Mouse (Mus musculus): Measurements from ENCODE around the gene Entpd1.
A peak's percentile ranks its signal among the peaks of the same experiment; 100 is the strongest.

Entpd1 gene

DNA sequence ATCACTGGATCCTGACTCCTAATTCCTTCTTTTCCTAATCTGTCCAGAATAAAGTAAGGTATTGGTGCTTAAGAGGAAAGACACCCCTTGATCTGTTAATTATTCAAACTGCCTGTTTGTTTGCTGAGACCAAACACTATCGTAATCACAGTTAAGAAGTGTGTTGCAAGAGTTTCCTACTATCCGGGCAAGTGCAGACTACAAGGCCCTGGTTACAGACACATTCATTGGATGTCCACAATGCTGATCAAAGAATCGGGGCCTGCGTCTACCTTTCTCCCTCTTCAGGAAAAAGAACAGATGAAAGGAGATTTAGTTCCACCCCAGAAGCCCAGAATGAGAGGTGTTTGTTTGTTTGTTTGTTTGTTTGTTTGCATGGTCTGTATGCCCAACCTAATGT, 116.0 kb downstream of the Entpd1 start:
- DNase-seq: no peak

DNA sequence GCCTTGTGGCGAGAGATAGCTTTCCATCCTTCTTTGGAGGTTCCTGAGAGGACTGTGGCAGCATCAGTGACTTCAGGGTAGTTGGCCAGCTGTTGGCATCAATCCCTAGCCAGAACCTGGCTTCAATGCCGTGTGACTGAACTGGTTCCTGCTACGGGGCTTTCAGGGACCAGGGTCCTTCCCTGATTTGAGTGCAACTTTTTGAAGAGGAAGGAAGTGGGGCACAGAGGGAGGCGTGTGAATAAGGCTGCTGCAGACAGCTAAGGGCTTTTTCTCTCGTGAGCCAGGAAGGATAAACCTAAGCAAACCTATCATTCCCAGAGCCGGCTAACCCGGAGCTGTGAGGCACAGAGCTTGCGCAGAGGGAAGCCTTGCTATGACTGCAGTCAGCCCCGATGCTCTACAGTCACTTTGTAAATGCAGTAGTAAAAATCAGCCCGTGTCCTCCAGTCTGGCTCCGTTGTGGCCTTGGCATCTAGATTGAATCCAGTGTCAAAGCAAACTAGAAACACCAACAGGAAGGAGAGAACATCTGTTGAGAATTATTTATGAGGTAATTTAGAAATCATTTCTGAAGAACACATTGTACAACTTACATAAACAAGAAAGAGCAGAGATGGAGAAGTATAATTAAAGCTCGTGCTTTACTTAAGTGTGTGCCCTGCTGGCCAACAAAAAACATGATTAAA, 116.7 kb downstream of the Entpd1 start:
- peak in 1 of 2 experiments; percentile 37 for DNase-seq

DNA sequence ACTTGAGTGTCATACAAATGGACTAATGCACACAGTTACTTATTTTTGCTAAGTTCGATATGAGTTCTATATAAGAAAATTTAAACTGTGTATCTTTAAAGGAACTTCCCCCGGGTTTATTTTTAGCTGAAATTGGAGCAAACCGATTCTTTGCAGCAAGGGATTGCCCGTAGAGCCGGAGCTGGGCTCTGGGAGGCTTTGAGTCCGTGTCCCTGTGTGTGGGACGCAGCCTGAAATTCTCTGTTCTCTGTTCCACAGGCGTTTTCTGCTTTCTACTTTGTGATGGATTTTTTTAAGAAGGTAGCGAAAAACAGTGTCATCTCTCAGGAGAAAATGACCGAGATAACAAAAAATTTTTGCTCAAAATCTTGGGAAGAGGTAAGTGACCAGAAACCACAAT, 121.2 kb downstream of the Entpd1 start:
- DNase-seq: no peak

DNA sequence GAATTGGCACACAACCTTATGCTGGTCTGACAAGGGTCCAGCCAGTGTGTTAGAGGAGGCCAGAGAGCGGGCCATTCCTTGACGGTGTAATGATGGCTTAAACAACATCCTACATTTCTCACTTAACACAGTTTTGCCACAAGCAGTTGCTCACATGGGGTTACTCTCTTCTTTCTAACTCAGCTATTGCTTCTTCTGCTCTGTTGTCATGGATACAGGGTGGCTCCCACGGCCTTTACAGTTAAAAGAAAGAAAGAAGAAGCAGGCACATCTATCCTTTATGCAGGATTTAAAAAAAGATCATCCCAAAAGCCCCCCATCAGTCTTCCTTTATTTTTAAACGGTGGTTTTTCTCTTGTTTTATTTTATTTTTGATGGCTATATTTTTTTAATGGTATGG, 121.7 kb downstream of the Entpd1 start:
- DNase-seq: no peak

DNA sequence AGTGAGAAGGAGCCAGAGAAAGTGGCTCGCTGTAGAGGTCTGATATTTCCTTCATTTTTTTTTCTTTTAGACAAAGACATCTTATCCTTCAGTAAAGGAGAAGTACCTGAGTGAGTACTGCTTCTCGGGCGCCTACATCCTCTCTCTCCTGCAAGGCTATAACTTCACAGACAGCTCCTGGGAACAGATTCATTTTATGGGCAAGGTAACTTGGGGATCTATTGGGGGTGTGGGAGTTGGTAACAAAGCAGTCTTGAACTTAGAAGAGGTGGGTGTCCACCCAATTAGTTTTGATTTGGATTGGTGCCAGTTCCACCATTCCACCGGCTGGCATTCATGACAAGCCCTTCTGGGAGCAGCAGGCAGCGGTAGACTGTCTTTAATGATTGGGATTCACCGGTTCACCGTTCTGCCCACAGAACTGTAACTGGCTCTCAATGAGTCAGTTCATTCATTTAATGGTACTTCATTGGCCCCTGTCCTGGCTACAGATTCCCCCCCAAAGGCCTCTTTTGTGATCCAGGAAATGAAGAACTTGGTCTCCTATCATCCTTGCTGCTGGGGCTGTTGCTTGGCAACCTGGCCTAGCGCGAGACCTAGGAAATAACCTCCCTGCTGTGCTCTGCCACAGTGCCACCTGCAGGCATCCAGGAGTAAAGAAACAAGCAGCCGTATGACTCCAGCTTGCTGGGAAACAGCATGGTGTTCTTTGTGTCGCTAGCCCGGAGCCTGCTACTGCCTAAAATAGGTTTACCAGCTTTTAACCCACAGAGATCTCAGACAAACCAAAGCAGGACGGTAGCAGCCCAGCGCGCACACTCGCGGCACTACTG, 124.7 kb downstream of the Entpd1 start:
- peak; percentile 79 to 80 for DNase-seq

DNA sequence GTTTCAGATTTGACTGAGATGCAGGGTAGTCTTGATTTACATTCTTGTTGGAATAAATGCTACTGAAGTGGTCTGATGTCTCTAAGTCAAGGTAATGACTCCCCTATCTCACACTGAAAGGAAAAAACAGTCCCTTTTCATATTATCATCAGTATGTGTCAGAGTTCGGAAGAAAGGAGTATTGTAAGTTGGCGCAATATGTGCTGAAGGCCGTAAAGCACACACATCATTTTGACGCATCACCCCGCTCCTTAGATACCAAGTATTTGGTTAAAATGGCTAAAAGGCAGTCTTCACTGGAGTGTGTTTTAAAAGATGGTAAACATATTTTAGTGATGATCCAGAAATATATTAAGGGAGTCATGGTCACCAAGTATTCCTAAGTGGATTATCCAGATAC, 125.4 kb downstream of the Entpd1 start:
- DNase-seq: no peak

DNA sequence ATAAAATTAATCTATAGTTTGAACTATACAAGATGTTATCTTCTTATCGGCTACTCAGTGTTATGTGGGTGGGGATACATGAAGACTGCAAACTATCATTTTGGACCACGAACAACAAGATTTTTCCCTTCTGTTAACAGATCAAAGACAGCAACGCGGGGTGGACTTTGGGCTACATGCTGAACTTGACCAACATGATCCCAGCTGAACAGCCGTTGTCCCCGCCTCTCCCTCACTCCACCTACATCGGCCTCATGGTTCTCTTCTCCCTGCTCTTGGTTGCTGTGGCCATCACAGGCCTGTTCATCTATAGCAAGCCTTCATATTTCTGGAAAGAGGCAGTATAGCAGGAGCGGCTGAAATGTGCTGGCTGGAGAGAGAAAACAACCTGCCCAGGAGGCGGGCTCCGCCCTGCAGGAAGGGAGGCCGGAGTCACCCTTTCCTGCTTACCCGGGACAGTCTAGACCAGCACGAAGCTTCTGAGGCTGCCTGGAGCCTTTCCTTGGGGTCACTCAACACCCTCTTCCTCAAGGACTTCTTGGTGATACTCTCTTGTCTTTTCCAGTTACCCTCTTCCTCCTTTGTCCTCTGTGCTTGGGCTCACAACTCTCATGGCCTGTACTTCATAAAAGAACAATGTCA, 126.6 kb downstream of the Entpd1 start:
- no peak for DNase-seq

DNA sequence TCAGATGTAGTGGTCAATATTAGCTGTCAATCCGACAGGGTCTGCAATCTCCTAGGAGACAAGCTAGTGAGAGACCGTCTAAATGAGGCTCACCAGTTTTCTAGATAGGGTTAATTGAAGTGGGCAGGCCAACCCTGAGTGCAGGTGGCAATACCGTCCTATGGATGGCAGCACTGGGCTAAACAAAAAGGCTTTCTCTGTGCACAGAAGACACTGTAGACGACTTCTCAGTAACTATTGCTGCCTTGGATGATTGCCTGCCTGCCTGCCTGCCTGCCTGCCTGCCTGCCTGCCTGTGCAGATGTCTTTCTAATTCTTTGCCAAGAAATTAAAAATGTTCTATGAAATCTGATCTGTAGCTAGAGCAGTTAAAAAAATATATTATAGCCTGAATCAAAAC, 134.4 kb downstream of the Entpd1 start:
- no peak for DNase-seq

DNA sequence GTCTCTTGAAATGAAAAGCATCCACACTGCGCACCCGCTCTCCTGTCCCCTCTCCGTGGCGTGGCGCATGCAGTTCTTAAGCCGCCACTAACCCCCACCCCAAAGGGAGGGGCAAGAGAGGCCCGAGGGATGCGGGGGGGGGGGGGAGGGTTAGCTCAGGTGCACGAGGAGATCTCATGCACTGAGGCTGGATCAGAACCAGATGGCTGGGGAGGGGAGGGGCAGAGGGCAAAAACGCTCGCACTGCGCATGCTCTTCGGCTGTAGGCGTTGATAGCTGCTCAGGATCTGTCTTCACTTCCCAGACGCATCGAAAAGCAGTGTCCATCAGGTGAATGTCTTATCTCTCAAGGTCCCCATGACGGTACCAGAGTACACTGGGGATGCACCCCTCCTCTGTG, 136.4 kb downstream of the Entpd1 start, which contains the start of gene Cc2d2b:
Gene Cc2d2b (plus strand): TSS at position 195 of the 400 bp plus-strand sequence.
- DNase-seq: no peak

DNA sequence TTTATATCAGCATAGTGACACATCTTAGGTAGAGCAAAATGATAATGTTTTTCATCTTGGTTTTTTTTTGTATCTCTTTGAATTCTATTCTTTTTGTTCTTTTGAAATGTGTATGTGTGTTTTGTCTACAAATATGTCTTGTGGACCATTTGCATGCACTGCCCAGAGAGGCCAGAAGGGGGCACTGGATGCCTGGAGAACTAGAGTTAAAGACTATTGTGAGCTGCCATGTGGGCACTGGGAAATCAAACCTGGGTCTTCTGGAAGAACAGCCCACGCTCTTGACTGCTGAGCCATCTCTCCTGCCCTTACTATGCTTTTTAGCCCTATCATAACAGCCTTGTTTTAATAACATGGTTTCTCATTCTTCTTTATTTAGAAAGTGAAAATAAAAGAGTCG, 142.1 kb downstream of the Entpd1 start:
- DNase-seq: peak in 1 of 2 experiments; percentile 65

DNA sequence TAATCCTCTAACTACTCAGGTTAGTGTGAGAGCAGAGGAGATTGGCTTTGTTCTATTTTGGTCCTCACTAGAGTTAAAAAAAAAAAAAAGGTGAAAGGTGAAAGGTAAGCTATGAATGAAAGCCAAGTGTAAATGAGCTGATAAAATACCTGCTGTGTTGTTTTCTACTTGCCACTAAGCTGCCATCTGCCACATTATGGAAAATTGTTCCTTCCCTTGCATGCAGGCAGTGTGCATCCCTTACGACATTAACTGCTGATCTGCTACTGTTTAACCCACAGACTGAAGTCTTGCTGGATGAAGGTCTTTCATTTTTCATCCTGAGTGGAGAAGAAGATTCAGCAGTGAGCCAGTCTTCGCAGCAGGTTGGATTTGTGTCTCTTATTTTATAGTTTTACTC, 147.9 kb downstream of the Entpd1 start:
- no peak for DNase-seq

DNA sequence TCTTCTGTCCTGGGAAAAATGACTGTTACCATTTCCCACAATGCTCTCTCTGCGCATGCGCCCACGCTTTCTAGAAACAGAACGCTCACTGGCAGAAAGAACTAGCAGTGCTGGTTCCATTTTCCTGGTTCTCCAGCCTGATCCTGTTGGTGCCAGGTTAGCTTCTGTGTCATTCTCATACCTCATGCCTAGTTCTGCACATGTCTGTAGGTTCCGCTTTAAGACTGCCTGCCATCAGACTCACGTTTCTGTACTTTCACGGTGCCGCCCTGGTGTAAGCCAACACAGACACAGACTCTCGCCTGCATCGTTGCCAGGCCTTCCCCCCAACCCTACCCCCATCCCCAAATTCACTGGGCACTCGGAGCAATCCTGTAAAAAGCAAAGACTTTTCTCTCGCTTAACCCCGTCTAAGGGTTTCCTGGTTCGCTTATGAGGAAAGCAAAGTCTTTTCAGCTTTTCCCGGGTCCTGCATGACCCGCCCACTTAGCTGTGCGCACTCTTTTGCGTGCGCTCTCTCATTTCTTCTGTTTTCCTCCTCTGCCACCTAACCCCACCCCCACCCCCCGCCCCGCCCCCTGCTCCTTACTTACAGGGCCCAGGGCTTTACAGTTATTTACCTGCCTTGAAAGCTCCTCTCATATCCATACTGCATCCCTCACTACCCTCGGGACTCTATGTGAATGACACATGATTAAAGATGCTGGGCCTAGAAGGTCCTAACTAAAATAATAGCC, 150.0 kb downstream of the Entpd1 start:
- peak; percentile 28 to 48 for DNase-seq

DNA sequence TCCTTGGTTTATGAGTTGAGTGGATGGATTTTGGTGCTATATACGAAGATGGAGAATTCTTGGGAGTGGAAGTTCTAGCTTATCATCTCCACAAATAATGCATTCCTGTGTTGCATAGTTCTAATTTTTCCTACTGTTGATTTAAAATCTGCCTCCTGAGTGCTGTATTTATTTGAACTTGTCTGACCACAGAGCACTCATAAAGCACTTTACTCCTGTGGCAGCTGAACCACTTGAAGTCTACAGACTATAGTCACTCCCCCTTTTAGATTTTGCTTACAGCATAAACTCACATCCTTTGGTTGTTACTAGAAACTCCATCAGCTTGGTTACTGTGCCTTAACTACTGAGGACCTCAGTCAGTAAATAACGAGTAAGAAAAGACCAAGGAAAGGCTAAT, 155.0 kb downstream of the Entpd1 start:
- no peak for DNase-seq

DNA sequence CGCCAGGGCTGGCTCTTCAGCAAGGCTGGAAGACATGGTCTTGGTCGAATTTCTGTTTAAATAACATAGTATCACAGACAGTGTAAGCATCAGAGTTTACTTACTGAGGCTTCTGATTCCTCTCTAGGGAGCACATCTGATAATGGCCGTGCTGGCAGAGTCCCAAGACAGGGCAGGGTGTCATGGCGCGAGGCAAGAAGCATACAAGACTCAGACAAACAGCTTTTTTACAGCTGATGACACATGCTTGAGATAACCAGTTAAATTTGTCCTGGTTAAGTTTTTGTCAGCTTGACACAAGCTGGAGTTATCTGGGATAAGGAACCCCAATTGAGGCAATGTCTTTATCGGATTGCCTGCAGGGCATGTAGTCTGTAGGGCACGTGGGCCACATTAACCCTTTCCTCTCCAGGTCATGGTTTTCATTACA, 157.2 kb downstream of the Entpd1 start:
- peak; percentile 28 to 50 for DNase-seq

DNA sequence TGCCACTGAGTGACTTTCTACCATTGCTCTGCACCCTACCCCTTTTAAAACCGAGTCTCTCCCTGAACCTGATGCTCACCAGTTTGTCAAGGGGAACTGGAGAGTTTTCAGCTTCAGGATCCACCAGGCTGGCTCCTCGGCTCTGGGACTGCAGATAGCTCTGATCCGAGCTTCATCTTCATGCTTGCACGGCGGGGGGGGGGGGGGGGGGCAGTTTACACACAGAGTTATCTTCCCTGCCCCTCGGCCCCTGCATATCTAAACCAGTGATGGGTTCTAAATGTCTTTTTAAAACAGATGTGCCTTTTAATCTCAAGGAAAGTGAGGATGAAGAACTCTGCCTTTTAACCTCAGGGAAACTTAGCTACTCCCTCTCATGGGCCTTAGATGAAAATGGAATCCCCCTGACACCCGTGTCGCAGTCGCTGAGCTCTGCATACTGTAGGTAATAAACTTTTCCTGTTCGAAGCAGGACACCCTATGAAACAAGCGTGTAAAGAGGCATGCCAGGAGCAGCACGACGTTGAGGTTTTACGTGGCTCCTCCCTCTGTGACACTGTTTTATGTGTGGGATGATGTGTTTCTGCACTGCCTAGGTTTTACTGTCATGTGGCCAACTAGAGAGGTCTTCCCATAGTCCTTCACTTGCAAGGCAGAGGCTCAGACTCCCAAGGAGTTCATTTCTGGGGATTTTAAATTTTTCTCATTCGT, 176.0 kb downstream of the Entpd1 start:
- DNase-seq: no peak

DNA sequence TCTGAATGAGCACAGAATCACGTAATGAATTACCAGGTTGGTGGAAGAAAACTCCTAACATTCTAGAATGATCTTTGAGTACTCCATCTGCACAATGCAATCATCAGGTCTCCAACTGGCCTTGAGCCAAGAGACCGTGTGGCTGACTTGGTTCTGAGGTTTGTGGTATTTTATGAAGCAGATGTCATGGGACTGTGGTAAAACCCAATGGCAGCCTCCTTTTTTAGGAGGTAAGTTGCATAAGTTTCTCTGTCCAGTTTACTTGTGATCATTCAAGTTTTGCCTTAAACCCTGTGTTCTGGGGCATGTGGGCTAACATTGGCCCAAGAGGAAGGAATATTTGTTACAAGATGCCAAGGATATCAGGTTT, 176.5 kb downstream of the Entpd1 start:
- no peak for DNase-seq

Measured in lung, postnatal 4 days (tissue).